Mouse (Mus musculus) forebrain, embryonic 10.5 days (tissue): ENCODE results near the gene Smc4. TPM values are rescaled to one million over a fixed set of nuclear protein-coding genes. Genes with fewer than 3 reads are reported as not detected.

Source experiments
- DNase-seq: peaks from one replicate; pipeline ENCODE4 v3.0.0-alpha.2; 2017; ENCODE audit warnings: low spot score; ENCODE audit errors: extremely low spot score
- H3K27ac ChIP-seq: fragments of 300-500 bp; sonication (generic); 2 replicates; pipeline ENCODE4 v1.5.1; 2016; ENCODE audit warnings: mild to moderate bottlenecking
- H3K27me3 ChIP-seq: fragments of 300-500 bp; sonication (generic); 2 replicates; pipeline ENCODE4 v1.6.1; 2016; ENCODE audit warnings: mild to moderate bottlenecking; ENCODE audit not compliant: poor library complexity, severe bottlenecking
- H3K36me3 ChIP-seq: fragments of 300-500 bp; sonication (generic); replicated peaks from 2 replicates; pipeline ENCODE4 v1.6.1; 2016; ENCODE audit warnings: mild to moderate bottlenecking, moderate library complexity
- H3K4me1 ChIP-seq: fragments of 300-500 bp; sonication (generic); 2 replicates; pipeline ENCODE4 v1.6.1; 2016
- H3K4me3 ChIP-seq: fragments of 300-500 bp; sonication (generic); 2 replicates; pipeline ENCODE4 v1.5.1; 2016; ENCODE audit warnings: mild to moderate bottlenecking, moderate library complexity
- H3K9me3 ChIP-seq: fragments of 300-500 bp; sonication (generic); 2 replicates; pipeline ENCODE4 v1.6.1; 2016; ENCODE audit warnings: mild to moderate bottlenecking, moderate library complexity
- WGBS: fragments of 180-500 bp; shearing (Covaris S2); methylation state at CpG from one replicate; pipeline ENCODE4 v1.1.7; 2016; 5-methylcytosine and 5-hydroxymethylcytosine counted together
- microRNA counts: library from miRNA; unstranded; fragments of <30 nt; microRNA quantifications from one replicate; lab custom pipeline; 2017
- microRNA-seq: library from miRNA; unstranded; fragments of <30 nt; microRNA quantifications from one replicate; pipeline ENCODE4, GENCODE M21; 2017
- polyA plus RNA-seq: library from polyadenylated mRNA; unstranded; fragments of >200 nt; fragmentation: Nextera tagmentation; extraction: Ambion mirVana; gene quantifications from 2 replicates; pipeline ENCODE4 v1.2.1, GENCODE M21; 2016

Gene Smc4
- polyA plus RNA-seq, 1 experiment from 2014 or later: 195 TPM

DNA sequence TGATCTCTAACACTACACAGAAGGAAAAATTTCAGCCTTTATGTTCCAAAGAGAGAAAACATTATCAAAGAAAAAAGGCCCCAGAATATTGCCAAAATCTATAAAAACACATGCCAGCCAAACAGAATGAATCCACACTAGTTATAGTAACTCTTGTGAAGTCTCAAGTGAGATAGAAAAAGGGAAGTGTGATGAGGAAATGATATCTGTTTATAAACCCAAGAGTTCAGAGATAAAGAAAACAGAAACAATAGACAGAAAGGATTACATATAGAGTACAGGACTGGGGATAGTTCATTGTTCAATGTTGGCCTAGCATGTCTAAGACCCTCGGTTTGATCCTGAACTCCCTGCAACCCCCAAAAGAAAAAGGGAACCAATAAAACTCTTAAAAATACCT, 58.2 kb downstream of the Smc4 start:
- Histone ChIP-seq H3K9me3 (no peaks in the 10 kb centered on the region), H3K4me3 (no peak overlapping the region), H3K27me3 (no peaks in the 10 kb centered on the region), H3K4me1 (no peaks in the 10 kb centered on the region), H3K36me3 (no peaks in the 10 kb centered on the region), H3K27ac (no peak overlapping the region)
- WGBS: 94% methylated on average over 1 of the region's 1 CpGs
- DNase-seq: no peak

DNA sequence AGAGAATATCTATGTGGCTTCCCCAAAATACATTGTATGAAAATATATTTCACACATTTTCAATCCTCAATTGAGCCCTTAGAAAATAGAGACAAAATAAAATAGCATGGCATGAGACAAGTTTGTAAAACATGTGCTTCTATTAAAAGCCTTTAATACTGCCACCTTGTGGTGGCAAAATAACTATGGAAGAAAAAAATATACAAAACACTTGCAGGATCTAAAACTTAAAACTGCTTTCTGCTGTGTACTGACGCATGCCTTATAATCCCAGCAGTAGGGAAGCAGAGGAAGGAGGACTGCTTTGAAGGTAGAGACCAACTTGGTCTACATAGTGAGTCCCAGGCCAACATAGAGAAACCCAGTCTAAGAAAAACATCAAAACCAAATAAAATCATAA, 59.5 kb downstream of the Smc4 start:
- H3K36me3 ChIP-seq: no peaks in the 10 kb centered on the region
- H3K4me3 ChIP-seq: no peak overlapping the region
- 61% methylated on average over 1 of the region's 1 CpGs for WGBS
- H3K27ac ChIP-seq: no peak overlapping the region
- H3K27me3 ChIP-seq: no peaks in the 10 kb centered on the region
- H3K9me3 ChIP-seq: no peaks in the 10 kb centered on the region
- DNase-seq: no peak
- no peaks in the 10 kb centered on the region for H3K4me1 ChIP-seq

MicroRNAs encoded within 50 kb of the gene (microRNA counts, 519-probe panel; counts per million panel counts)
- microRNA mmu-miR-15b (lab: Ali Mortazavi, UCI): 8,138 counts per million, percentile 98 among the panel's probes with 10 or more counts

Small RNAs within 50 kb of the gene (microRNA-seq; reads per million reads assigned to microRNA genes)
- gene Mir15b: 1,981 reads per million, percentile 81 among the genes with 10 or more reads in this experiment
- gene Mir16-2: 647 reads per million, percentile 71 among the genes with 10 or more reads in this experiment

Other genes starting within 250 kb of the Smc4 start
- 1.1 and 1.3 TPM in 2 replicates for gene 1110032F04Rik, start 135.2 kb upstream of the Smc4 start, polyA plus RNA-seq
- 17.4 and 19.3 TPM in 2 replicates for gene Ift80, start 168 bp upstream of the Smc4 start, polyA plus RNA-seq
- gene Trim59, start 40.0 kb downstream of the Smc4 start, polyA plus RNA-seq: 209 and 217 TPM in 2 replicates
- gene Kpna4, start 122.4 kb downstream of the Smc4 start, polyA plus RNA-seq: 37.0 and 39.8 TPM in 2 replicates
- not detected in 2 replicates for gene Arl14, start 217.7 kb downstream of the Smc4 start, polyA plus RNA-seq